Mouse (Mus musculus) small intestine, adult 2 months (tissue): ENCODE measurements around the gene Ninj2.

Experiments used
- CTCF ChIP-seq: fragments of 200-500 bp; IDR thresholded peaks from 2 replicates; pipeline ENCODE4 v1.5.1; 2012; ENCODE audit warnings: low read depth, mild to moderate bottlenecking, control low read depth, inconsistent platforms, low read length, moderate library complexity, mixed read lengths; ENCODE audit not compliant: insufficient replicate concordance, insufficient read length; ENCODE audit errors: extremely low read depth
- POLR2A ChIP-seq: fragments of 200-500 bp; IDR thresholded peaks from 2 replicates; pipeline ENCODE4 v1.6.1; 2012; ENCODE audit warnings: low read depth, mild to moderate bottlenecking, control low read depth, inconsistent platforms, low read length, moderate library complexity

GRCm38 (mm10) chr6:120119824-120120223 lies 26.7 kb downstream of the Ninj2 start:
- TF ChIP-seq POLR2A, result no peak
- TF ChIP-seq CTCF, result no peak
